8 mouse cellular contexts compared by ENCODE assay signal in genomic region chr4:82541894-82542510, GRCm38 (mm10).
A peak's percentile ranks its signal among the peaks of the same experiment; 100 is the strongest.
DNase-seq lines count a peak whose midpoint lies in the region; ATAC-seq and TF ChIP-seq lines count a peak whose summit lies in the region.

No protein-coding gene starts in this region.

- no peaks in the 10 kb centered on the region for H3K36me3 ChIP-seq in thymus, adult 2 months (ENCODE audit: control insufficient read depth, insufficient read depth, low read length)
- no peaks in the 10 kb centered on the region for H3K36me3 ChIP-seq in midbrain, embryonic 14.5 days (ENCODE audit: control insufficient read depth, insufficient read depth, low read length)

- H3K9me3 ChIP-seq in midbrain, embryonic 14.5 days (ENCODE audit: control insufficient read depth, low read length) = no peaks in the 10 kb centered on the region

- H3K9ac ChIP-seq in midbrain, embryonic 14.5 days (replicated peaks; ENCODE audit: low read length) = no peak overlapping the region

- peaks cover 6% of the 10 kb centered on the region; the same call in 1 of the 2 replicates for H3K27me3 ChIP-seq in thymus, adult 2 months (ENCODE audit: control insufficient read depth, insufficient read depth, low read length)
- H3K27me3 ChIP-seq in midbrain, embryonic 14.5 days (ENCODE audit: control insufficient read depth, insufficient read depth, low read length) = peaks cover 20% of the 10 kb centered on the region

- 36% methylated on average over 7 of the region's 7 CpGs for WGBS in thymus, adult 2 months
- WGBS in midbrain, embryonic 14.5 days = 28% methylated on average over 7 of the region's 7 CpGs

- no peak overlapping the region for H3K4me3 ChIP-seq in thymus, adult 2 months (ENCODE audit: control insufficient read depth, insufficient read depth, low read length)
- H3K4me3 ChIP-seq in midbrain, embryonic 14.5 days (replicated peaks; ENCODE audit: low read depth, low read length) = no peak overlapping the region

- ATAC-seq in midbrain, embryonic 14.5 days (ENCODE audit: low FRiP score, low TSS enrichment) = peak; percentile 77

- TF ChIP-seq POLR2A in thymus, adult 2 months (IDR thresholded peaks at IDR 0.05; ENCODE audit: control insufficient read depth, extremely low read depth, insufficient read depth, low read length, poor library complexity) = no peak

- H3K27ac ChIP-seq in thymus, adult 2 months (ENCODE audit: control insufficient read depth, insufficient read depth, low read length) = no peak overlapping the region
- no peak overlapping the region for H3K27ac ChIP-seq in midbrain, embryonic 14.5 days (replicated peaks; ENCODE audit: low read depth, low read length)

- intact Hi-C loops in left cerebral cortex, postnatal 36 days (cut with DNase I) = loop anchor here (2.0 to 5.0 kb wide), 3 partner anchors 37 to 1365 kb away; no protein-coding TSS in a partner anchor

- H3K4me2 ChIP-seq in midbrain, embryonic 14.5 days (ENCODE audit: low read length) = no peak overlapping the region

- H3K4me1 ChIP-seq in thymus, adult 2 months (replicated peaks; ENCODE audit: control insufficient read depth, insufficient read depth, low read length) = no peaks in the 10 kb centered on the region
- peaks cover 10% of the 10 kb centered on the region for H3K4me1 ChIP-seq in midbrain, embryonic 14.5 days (ENCODE audit: control insufficient read depth, insufficient read depth, low read length)

- no peak for TF ChIP-seq CTCF in thymus, adult 2 months (IDR thresholded peaks at IDR 0.05; ENCODE audit: borderline replicate concordance, control insufficient read depth, extremely low read depth, insufficient read depth, low read length, poor library complexity)

- DNase-seq in thymus, adult 2 months = peak; percentile 11
- DNase-seq in thymus, postnatal 36 days = no peak
- DNase-seq in embryo, embryonic 10 days (ENCODE audit: low spot score) = peak; percentile 94
- DNase-seq in gastrocnemius, postnatal 4 days (ENCODE audit: low spot score in 2 of 2) = peak; percentile 48 to 78
- DNase-seq in kidney, adult 11 months = peak; percentile 81
- DNase-seq in left cerebral cortex, postnatal 36 days (ENCODE audit: low spot score in 2 of 2) = peak; percentile 68 to 77
- peak; percentile 94 for DNase-seq in midbrain, embryonic 14.5 days
- peak; percentile 79 for DNase-seq in testis, postnatal 10 days (ENCODE audit: low spot score)

Comparison
In these comparisons a context has a peak if more than half of its experiments do, and no peak if none do; other contexts are left out.
1. DNase-seq: peak in thymus, adult 2 months (single experiment), embryo, embryonic 10 days (single experiment), gastrocnemius, postnatal 4 days (2 of 2), kidney, adult 11 months (single experiment), left cerebral cortex, postnatal 36 days (2 of 2), midbrain, embryonic 14.5 days (single experiment) and testis, postnatal 10 days (single experiment); none in thymus, postnatal 36 days (0 of 2).